Mouse (Mus musculus) macrophage (primary cell): Measurements from ENCODE around the gene Ppm1e. TPM values are rescaled to one million over a fixed set of nuclear protein-coding genes. Genes with fewer than 3 reads are reported as not detected.

Experiments
- H3K27ac ChIP-seq: fragments of 350-480 bp; formaldehyde crosslinking; 2 replicates; pipeline ENCODE4 v1.9.0; 2021
- H3K36me3 ChIP-seq: fragments of 350-480 bp; formaldehyde crosslinking; 2 replicates; pipeline ENCODE4 v1.9.0; 2021; ENCODE audit errors: inconsistent target
- H3K4me3 ChIP-seq: fragments of 350-480 bp; formaldehyde crosslinking; 2 replicates; pipeline ENCODE4 v1.9.0; 2021; ENCODE audit errors: inconsistent target
- H3K79me2 ChIP-seq: fragments of 350-480 bp; formaldehyde crosslinking; 2 replicates; pipeline ENCODE4 v1.9.0; 2021; ENCODE audit errors: inconsistent target
- WGBS: methylation state at CpG from one replicate; pipeline ENCODE4 v1.1.7; 2026; ENCODE audit warnings: inconsistent platforms; ENCODE audit not compliant: missing documents; 5-methylcytosine and 5-hydroxymethylcytosine counted together
- polyA plus RNA-seq: library from polyadenylated mRNA; stranded (reverse); fragments of 250-400 nt; gene quantifications from 3 replicates; pipeline ENCODE4 v1.2.4, GENCODE M21; 2018; ENCODE audit warnings: inconsistent platforms

The Ppm1e gene
- polyA plus RNA-seq, 1 experiment from 2014 or later: 0.26 TPM

- Histone ChIP-seq H3K4me3 (no peak overlapping the region), H3K27ac (no peak overlapping the region), H3K36me3 (no peaks in the 10 kb centered on the region), H3K79me2 (no peaks in the 10 kb centered on the region)
- 91% methylated on average over 6 of the region's 6 CpGs for WGBS
These were observed 108.7 kb downstream of the Ppm1e start for GRCm38 (mm10) chr11:87250132-87250531.

- WGBS: 97% methylated on average over 5 of the region's 5 CpGs
- H3K36me3 ChIP-seq: no peaks in the 10 kb centered on the region
- H3K27ac ChIP-seq: no peak overlapping the region
- no peak overlapping the region for H3K4me3 ChIP-seq
- no peaks in the 10 kb centered on the region for H3K79me2 ChIP-seq
These were observed 111.3 kb downstream of the Ppm1e start for GRCm38 (mm10) chr11:87247494-87247866.

GRCm38 (mm10) chr11:87246724-87247493 is 111.9 kb downstream of the Ppm1e start:
- H3K27ac ChIP-seq: no peak overlapping the region
- whole genome bisulfite sequencing: 87% methylated on average over 8 of the region's 9 CpGs
- H3K4me3 ChIP-seq: no peak overlapping the region
- H3K79me2 ChIP-seq: no peaks in the 10 kb centered on the region
- no peaks in the 10 kb centered on the region for H3K36me3 ChIP-seq

- H3K36me3 ChIP-seq: no peaks in the 10 kb centered on the region
- no peak overlapping the region for H3K27ac ChIP-seq
These were observed 112.6 kb downstream of the Ppm1e start for GRCm38 (mm10) chr11:87246107-87246651.

GRCm38 (mm10) chr11:87245171-87245840 is 113.5 kb downstream of the Ppm1e start:
- H3K36me3 ChIP-seq: no peaks in the 10 kb centered on the region
- WGBS: 37% methylated on average over 9 of the region's 9 CpGs

More at GRCm38 (mm10) chr11:87246107-87246651, 112.6 kb downstream of the Ppm1e start:
- Histone ChIP-seq H3K79me2 (no peaks in the 10 kb centered on the region), H3K4me3 (no peak overlapping the region)
- 84% methylated on average over 4 of the region's 4 CpGs for WGBS

GRCm38 (mm10) chr11:87241256-87241655 is 117.6 kb downstream of the Ppm1e start:
- Histone ChIP-seq H3K36me3 (no peaks in the 10 kb centered on the region), H3K4me3 (no peak overlapping the region), H3K79me2 (no peaks in the 10 kb centered on the region), H3K27ac (no peak overlapping the region)
- WGBS: 92% methylated on average over 7 of the region's 7 CpGs

More at GRCm38 (mm10) chr11:87245171-87245840, 113.5 kb downstream of the Ppm1e start:
- Histone ChIP-seq H3K4me3 (no peak overlapping the region), H3K27ac (no peak overlapping the region), H3K79me2 (no peaks in the 10 kb centered on the region)

- H3K36me3 ChIP-seq: no peaks in the 10 kb centered on the region
- no peak overlapping the region for H3K4me3 ChIP-seq
- H3K79me2 ChIP-seq: no peaks in the 10 kb centered on the region
- H3K27ac ChIP-seq: no peak overlapping the region
- WGBS: 100% methylated on average over 4 of the region's 4 CpGs
These were observed 118.0 kb downstream of the Ppm1e start for GRCm38 (mm10) chr11:87240833-87241215.

- no peaks in the 10 kb centered on the region for H3K36me3 ChIP-seq
- no peak overlapping the region for H3K4me3 ChIP-seq
- H3K27ac ChIP-seq: no peak overlapping the region
- no peaks in the 10 kb centered on the region for H3K79me2 ChIP-seq
- WGBS: 92% methylated on average over 15 of the region's 15 CpGs
These were observed 118.5 kb downstream of the Ppm1e start for GRCm38 (mm10) chr11:87240141-87240832.

- WGBS: 98% methylated on average over 7 of the region's 7 CpGs
- Histone ChIP-seq H3K36me3 (no peaks in the 10 kb centered on the region), H3K79me2 (no peaks in the 10 kb centered on the region), H3K27ac (no peak overlapping the region), H3K4me3 (no peak overlapping the region)
These were observed 119.8 kb downstream of the Ppm1e start for GRCm38 (mm10) chr11:87238891-87239530.

- no peaks in the 10 kb centered on the region for H3K36me3 ChIP-seq
- 63% methylated on average over 5 of the region's 5 CpGs for WGBS
- no peak overlapping the region for H3K27ac ChIP-seq
- H3K79me2 ChIP-seq: no peaks in the 10 kb centered on the region
- H3K4me3 ChIP-seq: no peak overlapping the region
These were observed 123.3 kb downstream of the Ppm1e start for GRCm38 (mm10) chr11:87235486-87235872.

- no peak overlapping the region for H3K4me3 ChIP-seq
- 89% methylated on average over 12 of the region's 12 CpGs for WGBS
- H3K27ac ChIP-seq: no peak overlapping the region
- no peaks in the 10 kb centered on the region for H3K36me3 ChIP-seq
- H3K79me2 ChIP-seq: no peaks in the 10 kb centered on the region
These were observed 123.9 kb downstream of the Ppm1e start for GRCm38 (mm10) chr11:87234743-87235485.

- 82% methylated on average over 5 of the region's 5 CpGs for WGBS
- H3K27ac ChIP-seq: no peak overlapping the region
- H3K4me3 ChIP-seq: no peak overlapping the region
- no peaks in the 10 kb centered on the region for H3K36me3 ChIP-seq
- H3K79me2 ChIP-seq: no peaks in the 10 kb centered on the region
These were observed 125.4 kb downstream of the Ppm1e start for GRCm38 (mm10) chr11:87233377-87233776.

- Histone ChIP-seq H3K4me3 (no peak overlapping the region), H3K79me2 (no peaks in the 10 kb centered on the region), H3K27ac (no peak overlapping the region), H3K36me3 (no peaks in the 10 kb centered on the region)
- WGBS: 90% methylated on average over 5 of the region's 5 CpGs
These were observed 131.8 kb downstream of the Ppm1e start for GRCm38 (mm10) chr11:87227056-87227455.

- H3K27ac ChIP-seq: no peak overlapping the region
- H3K4me3 ChIP-seq: no peak overlapping the region
- no peaks in the 10 kb centered on the region for H3K79me2 ChIP-seq
- 94% methylated on average over 3 of the region's 3 CpGs for WGBS
- H3K36me3 ChIP-seq: no peaks in the 10 kb centered on the region
These were observed 136.1 kb downstream of the Ppm1e start for GRCm38 (mm10) chr11:87222686-87223085.
